Mouse (Mus musculus): Measurements from ENCODE around the gene Olfr175-ps1.

Gene Olfr175-ps1

DNA sequence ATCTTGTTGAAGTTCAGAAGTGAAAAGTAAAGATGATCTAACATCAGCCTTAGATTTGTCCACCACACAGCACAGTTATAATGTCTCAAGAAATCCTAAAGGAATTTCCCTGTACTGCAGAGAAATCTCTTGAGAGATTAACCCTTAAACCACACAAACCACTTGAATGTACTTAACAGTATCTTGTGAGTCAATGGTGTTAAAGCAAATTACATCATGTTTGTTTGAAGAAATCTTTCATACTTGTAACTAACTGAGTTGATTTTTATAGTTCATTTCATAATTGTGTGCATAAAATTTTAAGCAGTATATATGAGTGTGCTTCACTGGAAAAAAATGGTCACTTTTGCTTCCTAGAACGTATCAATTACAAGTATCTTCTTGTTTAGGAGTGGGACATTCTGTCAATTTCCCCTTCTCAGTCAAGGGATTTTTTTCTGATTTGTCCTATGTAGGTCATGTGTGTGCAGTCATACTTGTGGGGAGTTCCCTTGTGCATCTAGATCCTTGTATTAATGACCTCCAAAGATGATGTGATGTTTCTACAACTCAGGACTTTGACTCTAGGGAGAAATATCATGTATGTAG is at the start of gene Olfr175-ps1:
Gene Olfr175-ps1, minus strand, starts transcription at position 51 of the 588 bp plus-strand sequence.
- no peak for DNase-seq (ENCODE audit: low spot score)

DNA sequence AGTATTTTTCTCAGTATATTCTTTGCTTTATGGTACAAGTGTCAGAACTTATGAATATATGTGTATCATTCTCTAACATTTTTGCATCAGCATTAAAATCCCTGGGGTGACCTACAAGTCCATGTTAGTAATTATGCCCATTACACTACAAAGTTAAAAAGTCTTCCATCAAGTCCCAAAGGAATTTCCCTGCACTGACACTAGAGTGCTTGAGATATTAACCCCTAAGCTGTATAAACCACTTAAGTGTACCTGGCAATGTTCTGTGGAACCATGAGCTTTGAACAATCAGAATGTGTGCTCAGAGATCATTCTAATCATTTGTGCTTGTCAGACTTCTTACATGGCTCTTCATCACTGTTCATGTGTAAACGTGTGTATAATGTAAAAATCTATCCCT is 48.1 kb upstream of the Olfr175-ps1 start, which contains the start of gene Olfr177:
Gene Olfr177, minus strand, starts transcription at position 101 of the 400 bp plus-strand sequence.
- DNase-seq (ENCODE audit: low spot score), result no peak

DNA sequence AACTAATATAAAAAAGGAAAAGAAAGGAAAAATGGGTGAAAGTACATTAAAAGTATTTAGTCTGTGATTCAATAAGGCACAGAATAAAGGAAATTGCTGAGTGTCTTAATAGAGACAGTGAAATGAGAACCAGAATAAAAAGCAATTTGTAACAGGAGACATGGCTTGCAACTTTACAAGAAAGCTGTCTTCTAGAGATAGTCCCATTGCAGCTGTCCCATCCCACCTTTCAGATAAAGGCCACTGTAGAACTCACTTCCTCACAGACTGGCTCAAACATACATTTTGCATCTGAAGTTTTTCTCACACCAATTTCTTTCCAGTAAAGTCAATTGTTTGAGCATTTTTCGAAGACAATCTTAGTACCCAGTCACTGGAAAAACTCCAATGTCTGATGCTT is 34.9 kb upstream of the Olfr175-ps1 start:
- DNase-seq (ENCODE audit: low spot score), result no peak

GRCm38 (mm10) chr16:58860032-58860737 is 33.6 kb upstream of the Olfr175-ps1 start:
- no peak for DNase-seq (ENCODE audit: low spot score)

GRCm38 (mm10) chr16:58800168-58800567 is 26.4 kb downstream of the Olfr175-ps1 start, which contains the start of gene Olfr173:
Gene Olfr173 (minus strand): TSS chr16:58800268.
- DNase-seq (ENCODE audit: low spot score), result no peak
